Mouse (Mus musculus): Measurements from ENCODE around the gene Cyp2c69. TPM values are rescaled to one million over a fixed set of nuclear protein-coding genes. Genes with fewer than 3 reads are reported as not detected.
"Not testable (repeated sequence)": the region's sequence is repeated elsewhere in the genome, so short reads cannot be mapped to it uniquely, and the experiment has no call there.

Gene Cyp2c69
- total RNA-seq (2021) = not detected
- long read RNA-seq, experiment 1 = 0 reads
- long read RNA-seq, experiment 2 = 0 reads

DNA sequence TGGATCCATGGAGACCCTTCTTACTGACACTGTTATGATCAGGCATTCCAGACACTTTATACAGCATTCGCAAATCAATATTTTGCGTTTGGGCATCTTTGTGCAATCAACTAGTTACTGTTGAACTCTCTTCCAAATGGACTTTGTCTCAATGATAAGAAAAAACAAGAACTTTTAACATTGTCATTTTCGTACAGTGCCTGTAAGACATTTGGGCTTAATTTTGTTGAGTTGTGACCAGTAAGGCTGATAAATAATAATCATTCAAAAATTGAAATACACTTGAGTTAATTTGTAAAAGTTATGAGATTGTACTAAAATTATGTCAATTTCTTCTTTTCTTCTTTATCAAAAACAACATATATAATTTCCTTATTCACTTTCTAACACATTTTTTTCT, at the start of gene Cyp2c69:
Gene Cyp2c69 (minus strand): TSS at position 101 of the 400 bp plus-strand sequence.
- H3K4me3 ChIP-seq; H3K27ac ChIP-seq; DNase-seq; intact Hi-C loops (cut with DNase I): not testable (repeated sequence)

DNA sequence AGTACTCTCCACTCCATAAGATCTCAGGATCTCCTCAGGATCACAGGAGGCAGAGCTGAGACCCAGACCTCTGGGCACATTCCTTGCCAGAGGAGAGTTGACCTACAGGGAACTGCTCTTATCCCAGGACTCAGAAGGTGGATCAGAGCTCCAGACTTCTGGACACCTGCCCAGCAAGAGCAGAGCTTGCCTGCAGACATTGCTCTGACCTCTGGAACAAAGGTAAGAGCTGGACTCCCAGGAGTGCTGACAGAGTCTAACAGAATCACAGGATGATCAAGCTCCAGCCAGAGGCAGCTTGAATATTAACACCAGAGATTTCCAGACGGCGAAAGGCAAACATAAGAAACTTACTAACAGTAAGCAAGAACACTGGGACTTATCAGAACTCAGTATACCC, 48.8 kb upstream of the Cyp2c69 start:
- no peak for TF ChIP-seq CTCF (IDR thresholded peaks at IDR 0.05)
- DNase-seq = no peak
- intact Hi-C loops (cut with DNase I) = no loop called here
- Histone ChIP-seq H3K4me3 (no peak overlapping the region), H3K27ac (no peak overlapping the region)

DNA sequence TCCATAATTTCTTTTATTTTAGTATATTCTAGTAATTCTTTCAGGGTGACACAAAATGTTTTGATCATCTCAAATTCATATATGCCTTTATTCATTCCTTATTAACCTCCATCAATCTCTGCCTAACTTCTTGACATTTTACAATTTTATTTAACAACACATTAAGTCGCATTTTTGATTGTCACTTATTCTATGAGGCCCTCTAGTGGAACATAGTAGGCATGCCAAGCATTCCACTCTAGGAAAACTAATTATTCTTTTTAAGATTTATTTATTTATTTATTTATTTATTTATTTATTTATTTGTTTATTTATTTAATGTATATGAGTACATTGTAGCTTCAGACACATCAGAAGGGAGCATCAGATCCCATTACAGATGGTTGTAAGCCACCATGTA, 43.4 kb upstream of the Cyp2c69 start:
- intact Hi-C loops (cut with DNase I) = no loop called here
- Histone ChIP-seq H3K4me3 (no peak overlapping the region), H3K27ac (no peak overlapping the region)
- no peak for DNase-seq
- peak; percentile 6; the same call in 1 of the 2 replicates for TF ChIP-seq CTCF (IDR thresholded peaks at IDR 0.05)

DNA sequence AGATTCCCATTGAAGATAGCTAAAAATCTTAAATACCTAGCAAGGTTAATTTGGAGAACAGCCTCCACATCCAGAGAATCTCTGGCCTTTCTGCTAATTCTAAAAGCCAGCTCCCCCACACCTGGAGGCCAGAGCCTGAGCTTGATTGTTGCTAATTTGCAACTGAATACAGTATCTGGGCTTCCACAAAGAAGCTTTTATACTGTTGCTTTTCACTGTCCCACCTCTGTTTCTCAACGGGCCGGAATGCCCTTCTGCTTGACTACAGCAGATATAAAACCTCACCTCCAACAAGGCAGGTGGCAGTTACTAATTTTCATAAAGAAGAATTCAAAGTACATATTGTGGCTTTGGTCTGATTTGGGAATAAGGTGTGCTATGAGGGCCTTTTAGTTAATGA, 15.1 kb upstream of the Cyp2c69 start:
- TF ChIP-seq CTCF (IDR thresholded peaks at IDR 0.05) = no peak
- no peak overlapping the region for H3K27ac ChIP-seq
- no peak overlapping the region for H3K4me3 ChIP-seq
- intact Hi-C loops (cut with DNase I) = no loop called here
- no peak for DNase-seq

DNA sequence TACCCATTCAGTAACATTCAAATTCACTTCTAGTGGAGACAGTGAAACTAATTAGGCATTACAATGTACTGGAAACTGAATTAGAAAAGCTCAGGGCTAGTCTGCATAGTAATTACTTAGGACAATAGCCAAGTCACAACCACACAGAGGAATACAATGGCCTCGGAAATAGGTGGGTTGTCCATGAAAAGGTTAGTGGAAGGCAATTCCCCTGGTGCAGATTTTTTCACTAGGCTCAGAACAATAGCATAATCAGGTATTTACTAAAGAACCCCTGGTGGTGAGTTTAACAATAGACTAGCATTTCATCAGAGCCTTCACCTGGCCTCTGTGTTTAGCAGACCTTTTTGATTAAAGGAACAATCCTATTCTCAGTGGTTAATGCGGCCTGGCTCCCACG, 3.5 kb upstream of the Cyp2c69 start:
- intact Hi-C loops (cut with DNase I); DNase-seq; H3K27ac ChIP-seq; H3K4me3 ChIP-seq: not testable (repeated sequence)

DNA sequence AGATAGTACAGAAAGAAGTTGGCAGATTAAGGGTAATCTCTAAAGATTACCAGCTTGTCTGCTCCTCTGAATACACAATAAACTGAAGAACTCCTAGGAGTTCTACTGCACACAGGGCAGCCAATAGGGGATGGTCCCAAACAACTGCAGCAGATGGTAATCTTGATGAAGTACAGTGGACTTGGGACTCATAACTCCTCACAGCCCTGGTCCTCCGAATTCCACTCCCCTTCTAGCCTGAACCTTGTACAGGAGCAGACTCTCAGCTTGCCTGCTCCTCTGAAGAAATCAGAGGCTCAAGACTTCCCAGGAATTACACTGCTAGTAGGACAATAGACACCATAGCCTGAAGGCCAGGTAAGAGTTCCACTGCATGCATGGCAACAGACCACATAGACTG, 20.5 kb downstream of the Cyp2c69 start:
- Histone ChIP-seq H3K27ac (no peak overlapping the region), H3K4me3 (no peak overlapping the region)
- intact Hi-C loops (cut with DNase I) = no loop called here
- DNase-seq = no peak
- TF ChIP-seq CTCF (IDR thresholded peaks at IDR 0.05) = no peak

DNA sequence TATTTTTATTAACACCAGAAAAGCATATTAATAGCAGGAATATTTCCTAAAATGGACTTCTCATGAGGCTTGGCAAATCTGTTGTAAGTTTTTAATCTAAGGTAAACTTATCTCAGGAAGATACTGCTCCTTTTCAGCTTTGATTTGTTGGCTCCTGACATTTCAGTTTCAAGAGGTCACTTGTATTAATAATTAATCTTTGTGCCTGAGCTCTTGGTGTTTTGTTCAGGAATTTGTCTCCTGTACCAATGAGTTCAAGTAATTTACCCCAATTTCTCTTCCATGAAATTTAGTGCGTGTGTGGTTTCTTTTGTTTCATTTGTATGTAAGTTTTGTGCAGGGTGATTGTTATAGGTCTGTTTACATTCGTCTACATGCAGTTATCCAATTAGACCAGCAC, 65.7 kb downstream of the Cyp2c69 start:
- H3K4me3 ChIP-seq; intact Hi-C loops (cut with DNase I); H3K27ac ChIP-seq; DNase-seq: not testable (repeated sequence)

DNA sequence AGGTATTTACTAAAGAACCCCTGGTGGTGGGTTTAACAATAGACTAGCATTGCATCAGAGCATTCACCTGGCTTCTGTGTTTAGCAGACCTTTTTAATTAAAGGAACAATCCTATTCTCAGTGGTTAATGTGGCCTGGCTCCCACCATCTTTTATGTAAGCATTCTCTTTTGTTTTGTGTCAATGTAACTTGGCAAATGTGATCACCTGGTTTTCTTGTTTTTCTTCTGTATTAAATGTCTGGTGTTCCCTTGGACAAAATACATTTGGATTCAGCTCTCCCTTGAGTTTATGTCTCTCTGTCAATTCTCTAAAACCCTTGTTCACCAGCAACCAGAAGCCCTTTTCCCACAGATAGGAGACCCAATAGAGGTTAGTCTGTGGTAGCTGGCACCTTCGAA, 70.2 kb downstream of the Cyp2c69 start:
- DNase-seq; intact Hi-C loops (cut with DNase I); H3K4me3 ChIP-seq; H3K27ac ChIP-seq: not testable (repeated sequence)

DNA sequence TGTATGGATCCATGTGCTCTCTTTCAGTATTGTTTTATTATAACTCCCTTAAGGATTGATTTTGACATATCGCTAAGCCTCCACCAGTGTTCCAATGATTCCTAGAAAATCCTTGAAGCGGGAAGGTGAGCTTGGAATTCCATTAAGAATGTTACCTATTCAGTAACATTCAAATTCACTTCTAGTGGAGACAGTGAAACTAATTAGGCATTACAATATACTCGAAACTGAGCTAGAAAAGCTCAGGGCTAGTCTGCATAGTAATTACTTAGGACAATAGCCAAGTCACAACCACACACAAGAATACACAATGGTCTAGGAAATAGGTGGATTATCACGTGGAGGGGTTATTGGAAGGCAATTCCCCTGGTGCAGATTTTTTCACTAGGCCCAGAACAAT, 70.6 kb downstream of the Cyp2c69 start:
- intact Hi-C loops (cut with DNase I); DNase-seq; H3K4me3 ChIP-seq; H3K27ac ChIP-seq: not testable (repeated sequence)

DNA sequence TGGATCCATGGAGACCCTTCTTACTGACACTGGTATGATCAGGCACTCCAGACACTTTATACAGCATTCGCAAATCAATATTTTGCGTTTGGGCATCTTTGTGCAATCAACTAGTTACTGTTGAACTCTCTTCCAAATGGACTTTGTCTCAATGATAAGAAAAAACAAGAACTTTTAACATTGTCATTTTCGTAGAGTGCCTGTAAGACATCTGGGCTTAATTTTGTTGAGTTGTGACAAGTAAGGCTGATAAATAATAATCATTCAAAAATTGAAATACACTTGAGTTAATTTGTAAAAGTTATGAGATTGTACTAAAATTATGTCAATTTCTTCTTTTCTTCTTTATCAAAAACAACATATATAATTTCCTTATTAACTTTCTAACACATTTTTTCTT, 73.9 kb downstream of the Cyp2c69 start, which contains the start of gene Cyp2c40:
Gene Cyp2c40 (minus strand): TSS at position 101 of the 400 bp plus-strand sequence.
- H3K4me3 ChIP-seq; H3K27ac ChIP-seq; DNase-seq; intact Hi-C loops (cut with DNase I): not testable (repeated sequence)

Other genes with a start within 250 kb of the Cyp2c69 start
- not detected for gene Cyp2c67, start 237.7 kb downstream of the Cyp2c69 start, total RNA-seq (2021)
- not detected for gene Cyp2c68, start 145.7 kb downstream of the Cyp2c69 start, total RNA-seq (2021)
- not detected for gene Cyp2c40, start 74.0 kb downstream of the Cyp2c69 start, total RNA-seq (2021)
- gene Cyp2c37, start 105.6 kb upstream of the Cyp2c69 start, total RNA-seq (2021) = not detected
- gene Cyp2c54, start 187.0 kb upstream of the Cyp2c69 start, total RNA-seq (2021) = not detected
- not detected for gene Cyp2c50, start 202.9 kb upstream of the Cyp2c69 start, total RNA-seq (2021)